Mouse (Mus musculus) lung, embryonic 16.5 days (tissue): ENCODE data around the gene Dnaja3. TPM values are rescaled to one million over a fixed set of nuclear protein-coding genes. Genes with fewer than 3 reads are reported as not detected.

ENCODE experiments used
- ATAC-seq: fragments of 200-750 bp; cut with Nextera tagmentation; 2 replicates; pipeline ENCODE4 v1.8.0; 2017; ENCODE audit warnings: low read depth, mild to moderate bottlenecking, moderate library complexity
- H3K27ac ChIP-seq: fragments of 300-500 bp; sonication (generic); 2 replicates; pipeline ENCODE4 v1.5.1; 2014; ENCODE audit warnings: mild to moderate bottlenecking, control low read depth, low read length
- H3K27me3 ChIP-seq: fragments of 300-500 bp; sonication (generic); 2 replicates; pipeline ENCODE4 v1.6.1; 2014; ENCODE audit warnings: low read depth, low read length, mixed read lengths; ENCODE audit not compliant: control insufficient read depth, insufficient read depth
- H3K36me3 ChIP-seq: fragments of 300-500 bp; sonication (generic); 2 replicates; pipeline ENCODE4 v1.6.1; 2014; ENCODE audit warnings: low read length; ENCODE audit not compliant: control insufficient read depth, insufficient read depth
- H3K4me1 ChIP-seq: fragments of 300-500 bp; sonication (generic); replicated peaks from 2 replicates; pipeline ENCODE4 v1.6.1; 2014; ENCODE audit warnings: low read length, mixed read lengths; ENCODE audit not compliant: control insufficient read depth, insufficient read depth
- H3K4me2 ChIP-seq: fragments of 300-500 bp; sonication (generic); 2 replicates; pipeline ENCODE4 v1.6.1; 2014; ENCODE audit warnings: low read depth, low read length, control low read depth
- H3K4me3 ChIP-seq: fragments of 300-500 bp; sonication (generic); 2 replicates; pipeline ENCODE4 v1.5.1; 2014; ENCODE audit warnings: mild to moderate bottlenecking, low read length, control low read depth
- H3K9ac ChIP-seq: fragments of 300-500 bp; sonication (generic); 2 replicates; pipeline ENCODE4 v1.6.1; 2014; ENCODE audit warnings: low read length, control low read depth
- H3K9me3 ChIP-seq: fragments of 300-500 bp; sonication (generic); 2 replicates; pipeline ENCODE4 v1.6.1; 2016; ENCODE audit warnings: low read length; ENCODE audit not compliant: control insufficient read depth
- WGBS: fragments of 180-500 bp; shearing (Covaris S2); extraction: QIAGEN DNeasy Blood & Tissue Kit; methylation state at CpG from one replicate; pipeline ENCODE4 v1.1.7; 2014; 5-methylcytosine and 5-hydroxymethylcytosine counted together
- polyA plus RNA-seq: library from polyadenylated mRNA; unstranded; fragments of >200 nt; fragmentation: Nextera tagmentation; extraction: Ambion mirVana; gene quantifications from 2 replicates; pipeline ENCODE4 v1.2.1, GENCODE M21; 2015

Gene Dnaja3
- polyA plus RNA-seq, 1 experiment from 2014 or later = 61.3 TPM

- H3K9me3 ChIP-seq = no peaks in the 10 kb centered on the region
- H3K36me3 ChIP-seq = peaks cover 10% of the 10 kb centered on the region
- H3K4me1 ChIP-seq = peaks cover 9% of the 10 kb centered on the region
- ATAC-seq = peak; percentile 89
- peak within 1 kb of the TSS; percentile 56 for H3K4me2 ChIP-seq
- peak within 1 kb of the TSS; percentile 82 for H3K9ac ChIP-seq
- H3K4me3 ChIP-seq = peak within 1 kb of the TSS; percentile 71
- WGBS = 14% methylated on average over 33 of the region's 33 CpGs
- H3K27me3 ChIP-seq = no peaks in the 10 kb centered on the region
- peak within 1 kb of the TSS; percentile 63 for H3K27ac ChIP-seq
Measured at GRCm38 (mm10) chr16:4718753-4719518, 79.1 kb downstream of the Dnaja3 start, which contains the start of gene Nmral1. Gene Nmral1, minus strand, starts transcription at chr16:4719356.

DNA sequence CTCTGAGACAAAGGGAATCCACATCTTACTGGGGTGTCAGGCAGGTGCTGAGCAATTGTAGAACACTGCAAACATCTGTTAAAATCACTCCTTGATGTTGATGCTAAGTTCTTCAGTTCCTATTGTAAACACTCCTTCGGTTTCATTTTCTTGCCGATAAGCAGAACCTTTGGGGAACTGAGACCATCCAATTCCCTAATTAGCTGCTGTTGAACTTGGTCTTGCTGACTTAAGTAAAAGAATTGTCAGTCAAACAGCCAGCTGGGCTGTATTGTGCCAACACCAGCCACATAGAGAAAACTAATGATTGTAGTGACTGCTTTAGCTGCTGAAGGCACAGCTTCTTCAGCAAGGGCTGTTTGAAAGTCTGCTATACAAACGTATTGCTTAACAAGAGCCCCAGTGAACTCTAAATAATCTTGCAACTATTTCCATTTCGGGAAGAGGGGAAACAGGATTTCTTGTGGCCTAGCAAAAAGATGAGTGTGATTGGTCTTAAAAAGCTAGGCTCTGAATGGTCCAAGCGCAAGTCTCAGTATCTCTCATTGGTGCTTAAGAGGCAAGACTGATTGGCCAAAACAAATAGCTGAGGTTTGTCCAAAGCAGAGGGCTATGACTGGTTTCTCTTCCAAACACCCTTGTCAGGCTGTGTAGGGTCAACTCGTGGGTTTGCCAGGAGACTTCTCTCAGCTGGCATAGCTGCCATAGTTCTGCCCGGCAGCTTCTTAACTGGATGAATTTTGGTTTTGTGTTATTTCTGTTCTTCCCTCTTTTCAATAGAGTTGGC lies 82.5 kb downstream of the Dnaja3 start:
- ATAC-seq = no peak
- no peak overlapping the region for H3K4me2 ChIP-seq
- WGBS = 52% methylated on average over 7 of the region's 7 CpGs
- H3K4me3 ChIP-seq = no peak overlapping the region
- H3K36me3 ChIP-seq = no peaks in the 10 kb centered on the region
- no peaks in the 10 kb centered on the region for H3K27me3 ChIP-seq
- peaks cover 11% of the 10 kb centered on the region for H3K4me1 ChIP-seq
- peak overlapping the region; percentile 23; the same call in 1 of the 2 replicates for H3K27ac ChIP-seq
- no peaks in the 10 kb centered on the region for H3K9me3 ChIP-seq
- H3K9ac ChIP-seq = no peak overlapping the region

- Histone ChIP-seq H3K27ac (no peak overlapping the region), H3K4me1 (peaks cover 14% of the 10 kb centered on the region), H3K27me3 (no peaks in the 10 kb centered on the region), H3K9ac (no peak overlapping the region), H3K4me2 (no peak overlapping the region), H3K4me3 (no peak overlapping the region), H3K36me3 (no peaks in the 10 kb centered on the region), H3K9me3 (no peaks in the 10 kb centered on the region)
- no peak for ATAC-seq
- 56% methylated on average over 3 of the region's 3 CpGs for WGBS
Measured at GRCm38 (mm10) chr16:4722915-4723209, 83.1 kb downstream of the Dnaja3 start.

DNA sequence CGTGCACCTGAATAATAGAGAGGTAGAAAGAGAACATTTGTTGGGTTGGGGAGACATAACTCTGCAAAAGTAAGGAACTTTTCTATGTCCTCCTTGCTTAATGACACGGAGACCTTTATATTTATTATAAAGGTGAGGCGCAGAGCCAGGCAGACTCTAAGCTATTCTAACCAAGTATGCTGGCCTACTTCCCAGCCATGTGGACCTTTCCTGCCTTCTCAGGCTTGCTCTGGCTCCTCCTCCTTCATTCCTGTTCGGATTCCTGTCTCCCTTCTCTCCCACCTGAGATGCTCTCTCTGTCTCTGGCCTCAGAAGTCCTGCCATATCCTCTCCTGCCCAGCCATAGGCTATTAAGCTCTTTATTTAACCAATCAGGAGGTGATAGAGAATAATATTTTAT lies 85.5 kb downstream of the Dnaja3 start:
- H3K4me3 ChIP-seq = no peak overlapping the region
- H3K9ac ChIP-seq = no peak overlapping the region
- H3K27me3 ChIP-seq = no peaks in the 10 kb centered on the region
- WGBS = 63% methylated on average over 4 of the region's 4 CpGs
- H3K36me3 ChIP-seq = no peaks in the 10 kb centered on the region
- no peaks in the 10 kb centered on the region for H3K9me3 ChIP-seq
- ATAC-seq = no peak
- H3K4me1 ChIP-seq = peaks cover 15% of the 10 kb centered on the region
- no peak overlapping the region for H3K27ac ChIP-seq
- no peak overlapping the region for H3K4me2 ChIP-seq

GRCm38 (mm10) chr16:4725780-4726527 lies 86.2 kb downstream of the Dnaja3 start, which contains the start of gene Hmox2:
Gene Hmox2, plus strand, starts transcription at chr16:4726361.
- H3K4me1 ChIP-seq = peaks cover 15% of the 10 kb centered on the region
- peak within 1 kb of the TSS; percentile 90 for H3K27ac ChIP-seq
- H3K9me3 ChIP-seq = no peaks in the 10 kb centered on the region
- peak within 1 kb of the TSS; percentile 57 for H3K4me2 ChIP-seq
- peak within 1 kb of the TSS; percentile 85 for H3K4me3 ChIP-seq
- WGBS = 5% methylated on average over 34 of the region's 35 CpGs
- no peaks in the 10 kb centered on the region for H3K36me3 ChIP-seq
- H3K27me3 ChIP-seq = no peaks in the 10 kb centered on the region
- ATAC-seq = peak; percentile 97
- peak within 1 kb of the TSS; percentile 94 for H3K9ac ChIP-seq

DNA sequence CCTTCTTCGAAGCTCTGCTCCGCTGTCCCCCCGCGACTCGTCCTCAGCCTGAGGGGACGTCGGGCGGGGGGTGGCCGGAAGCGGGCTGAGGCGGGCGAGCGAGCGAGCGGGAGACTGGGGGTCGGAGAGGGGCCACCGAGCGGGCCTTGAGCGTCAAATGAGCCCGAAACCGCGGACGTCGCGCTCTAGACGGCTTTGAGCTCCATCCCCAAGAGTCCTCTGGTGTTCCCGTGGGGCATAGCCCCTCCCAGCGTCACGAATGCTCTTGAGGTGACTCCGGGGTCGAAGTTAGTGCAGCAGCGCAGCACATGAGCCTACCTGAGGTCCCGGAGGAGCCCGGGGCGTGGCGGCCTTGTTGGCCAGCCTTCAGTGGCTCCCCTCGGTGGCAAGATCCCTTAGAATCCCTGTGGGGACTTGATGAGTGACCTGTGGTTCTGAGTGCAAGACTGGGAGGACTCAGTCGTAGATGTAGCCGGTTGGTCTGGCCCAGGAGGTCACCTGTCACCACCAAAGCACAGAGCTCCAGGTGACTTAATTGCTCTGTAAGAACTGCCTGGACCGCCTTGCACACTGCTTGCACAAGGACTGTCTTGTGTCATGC lies 86.8 kb downstream of the Dnaja3 start:
- Histone ChIP-seq H3K4me3 (peak overlapping the region; percentile 85), H3K9me3 (no peaks in the 10 kb centered on the region), H3K9ac (peak overlapping the region; percentile 94), H3K27me3 (no peaks in the 10 kb centered on the region), H3K27ac (peak overlapping the region; percentile 90), H3K4me2 (peak overlapping the region; percentile 57), H3K4me1 (peaks cover 15% of the 10 kb centered on the region), H3K36me3 (no peaks in the 10 kb centered on the region)
- WGBS = under 1% methylated on average over 40 of the region's 40 CpGs
- no peak; the same call in 1 of the 2 replicates for ATAC-seq

DNA sequence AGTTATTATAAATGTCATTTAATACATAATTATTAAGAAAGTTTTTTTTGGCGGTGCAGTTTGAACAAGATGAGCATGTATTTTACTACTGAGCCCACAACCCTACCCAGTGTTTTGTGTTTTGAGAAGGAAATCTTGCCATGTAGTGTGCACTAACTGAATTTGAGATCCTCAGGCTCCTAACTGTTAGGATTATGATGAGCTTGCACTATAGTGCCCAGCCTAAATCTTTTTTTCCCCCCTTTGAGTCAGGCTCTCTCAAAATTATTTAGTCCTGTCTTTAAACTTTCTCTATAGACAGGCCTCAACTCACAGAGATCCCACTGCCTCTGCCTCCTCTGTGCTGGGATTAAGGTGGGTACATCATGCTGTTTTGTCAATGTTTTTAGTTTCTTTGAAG lies 87.7 kb downstream of the Dnaja3 start:
- Histone ChIP-seq H3K36me3 (no peaks in the 10 kb centered on the region), H3K4me2 (peak overlapping the region; percentile 57), H3K4me1 (peaks cover 10% of the 10 kb centered on the region), H3K27me3 (no peaks in the 10 kb centered on the region), H3K9ac (peak overlapping the region; percentile 26; the same call in 1 of the 2 replicates), H3K27ac (no peak overlapping the region), H3K4me3 (peak overlapping the region; percentile 85), H3K9me3 (no peaks in the 10 kb centered on the region)
- no peak for ATAC-seq
- WGBS = 83% methylated on average over 1 of the region's 1 CpGs

- Histone ChIP-seq H3K4me2 (peak overlapping the region; percentile 57; the same call in 1 of the 2 replicates), H3K36me3 (no peaks in the 10 kb centered on the region), H3K27me3 (no peaks in the 10 kb centered on the region), H3K27ac (no peak overlapping the region), H3K9ac (no peak overlapping the region; the same call in 1 of the 2 replicates), H3K9me3 (no peaks in the 10 kb centered on the region), H3K4me3 (peak overlapping the region; percentile 85; the same call in 1 of the 2 replicates), H3K4me1 (peaks cover 10% of the 10 kb centered on the region)
- WGBS = 26% methylated on average over 1 of the region's 1 CpGs
- ATAC-seq = no peak
Measured at GRCm38 (mm10) chr16:4727963-4728362, 88.2 kb downstream of the Dnaja3 start.
